Mouse (Mus musculus) kidney, adult 9 months (tissue): ENCODE results near the gene Rfc5.
A peak's percentile ranks its signal among the peaks of the same experiment; 100 is the strongest.
"Not testable (repeated sequence)": the region's sequence is repeated elsewhere in the genome, so short reads cannot be mapped to it uniquely, and the experiment has no call there.

Experiments
- DNase-seq: peaks from one replicate; pipeline ENCODE4 v3.0.0; 2022

Gene Rfc5

DNA sequence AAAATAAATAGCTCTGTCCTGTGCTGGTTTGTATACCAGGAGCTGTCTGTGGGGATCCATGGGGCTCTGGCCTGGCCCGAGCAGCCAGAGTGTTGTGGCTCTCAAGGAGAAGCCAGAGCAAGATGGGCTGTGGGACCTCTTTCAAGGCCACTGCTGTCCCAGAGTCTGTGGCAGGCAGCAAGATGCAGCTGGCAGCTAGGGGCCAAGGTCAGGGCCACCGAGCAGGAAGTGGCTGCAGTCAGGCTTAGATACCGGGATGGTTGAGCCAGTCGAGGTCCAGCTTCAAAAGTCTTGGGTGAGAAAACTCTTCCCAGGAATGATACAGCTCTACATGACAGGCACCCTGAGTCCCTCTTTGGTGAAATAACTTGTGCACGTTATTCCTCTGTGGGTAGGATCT is 41.8 kb downstream of the Rfc5 start:
- DNase-seq: no peak

DNA sequence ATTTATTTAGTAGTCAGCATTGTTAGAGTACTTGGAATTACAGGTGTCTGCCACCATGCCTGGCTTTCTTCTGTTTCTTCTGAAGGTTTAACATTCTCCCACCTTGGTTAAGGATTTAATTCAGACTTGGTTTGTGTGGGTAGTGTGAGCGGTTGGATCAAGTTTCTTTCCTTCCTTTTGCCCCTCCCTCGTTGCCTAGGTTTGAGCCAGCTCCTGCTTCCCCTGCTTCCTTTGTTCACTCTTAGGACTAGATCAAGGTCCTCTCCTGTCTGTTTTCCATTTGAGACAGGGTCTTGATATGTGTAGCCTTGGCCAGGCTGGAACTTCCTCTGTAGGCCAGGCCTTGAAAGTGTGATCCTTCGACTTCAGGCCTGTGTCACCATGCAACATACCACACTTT is 42.6 kb downstream of the Rfc5 start:
- no peak for DNase-seq

DNA sequence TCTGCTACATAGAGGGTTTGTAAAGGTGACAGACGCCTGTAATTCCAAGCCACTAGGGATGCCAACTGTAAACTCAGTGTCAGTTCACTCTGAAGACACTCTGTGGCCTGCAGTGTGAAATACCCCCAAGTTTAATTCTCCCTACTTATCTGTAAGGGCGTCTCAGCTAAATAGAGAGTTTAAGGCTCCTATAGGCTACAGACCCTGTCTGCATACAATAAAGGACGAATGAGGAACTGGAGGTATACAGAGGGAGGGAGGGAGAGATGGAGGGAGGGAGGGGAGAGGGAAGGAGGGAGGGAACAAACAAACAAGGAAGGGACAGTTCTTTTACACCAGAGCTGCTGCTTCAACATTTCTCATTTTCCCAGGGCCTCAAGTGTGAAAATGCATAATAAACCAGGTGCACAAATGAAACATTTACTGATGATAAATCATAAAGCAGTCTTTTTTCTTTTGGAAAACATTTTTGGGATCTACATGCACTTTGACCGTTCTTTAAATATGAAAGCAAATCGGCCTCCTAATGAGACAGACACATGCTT is 43.3 kb downstream of the Rfc5 start:
- DNase-seq: no peak

DNA sequence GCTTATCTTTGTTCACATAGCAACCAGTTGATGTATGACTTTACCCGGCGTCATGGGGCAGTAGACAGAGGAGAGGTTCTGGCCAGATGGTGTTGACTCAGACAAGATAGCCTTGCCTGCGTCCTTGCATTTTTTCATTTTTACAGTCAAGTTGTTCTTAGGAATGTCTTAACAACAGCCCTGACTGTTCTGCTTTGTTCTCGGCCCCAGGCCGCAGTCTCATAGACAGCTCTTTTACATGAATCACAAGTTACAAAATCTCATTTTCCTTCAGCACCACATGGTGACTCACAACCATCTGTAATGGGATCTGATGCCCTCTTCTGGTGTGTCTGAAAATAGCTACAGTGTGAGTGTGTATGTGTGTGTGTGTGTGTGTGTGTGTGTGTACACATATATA is 44.4 kb downstream of the Rfc5 start:
- not testable (repeated sequence) for DNase-seq

DNA sequence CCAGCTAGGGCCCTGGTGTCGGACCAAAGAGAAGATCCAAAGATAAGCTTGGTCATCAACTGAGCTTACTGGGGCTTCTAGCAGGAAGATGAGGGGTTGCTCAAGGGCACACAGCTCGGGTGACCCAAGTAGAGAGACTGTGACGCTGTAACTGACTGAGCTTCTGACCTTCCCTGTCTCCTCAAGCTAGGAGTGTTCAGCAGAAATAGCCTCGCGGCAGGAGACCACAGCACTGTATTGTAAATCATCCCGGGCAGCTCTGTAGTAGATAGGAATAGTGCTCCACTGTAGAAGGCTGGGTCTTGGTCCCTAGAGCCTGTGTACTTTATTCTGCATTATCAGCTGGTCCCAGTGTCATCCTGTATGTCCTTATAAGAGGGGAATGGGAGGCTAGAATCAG is 47.0 kb downstream of the Rfc5 start:
- no peak for DNase-seq

DNA sequence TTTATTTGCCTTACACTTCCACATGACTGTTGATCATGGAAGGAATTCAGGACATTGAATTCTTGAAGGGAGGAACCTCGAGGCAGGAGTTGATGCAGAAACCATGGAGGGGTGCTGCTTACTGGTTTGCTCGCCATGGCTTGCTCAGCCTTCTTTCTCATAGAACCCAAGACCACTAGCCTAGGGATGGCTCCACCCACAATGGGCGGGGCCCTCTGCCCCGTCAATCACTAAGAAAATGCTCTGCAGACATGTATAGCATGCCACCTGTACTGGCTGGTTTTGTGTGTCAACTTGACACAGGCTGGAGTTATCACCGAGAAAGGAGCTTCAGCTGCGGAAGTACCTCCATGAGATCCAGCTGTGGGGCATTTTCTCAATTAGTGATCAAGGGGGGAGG is 48.8 kb downstream of the Rfc5 start:
- no peak for DNase-seq

DNA sequence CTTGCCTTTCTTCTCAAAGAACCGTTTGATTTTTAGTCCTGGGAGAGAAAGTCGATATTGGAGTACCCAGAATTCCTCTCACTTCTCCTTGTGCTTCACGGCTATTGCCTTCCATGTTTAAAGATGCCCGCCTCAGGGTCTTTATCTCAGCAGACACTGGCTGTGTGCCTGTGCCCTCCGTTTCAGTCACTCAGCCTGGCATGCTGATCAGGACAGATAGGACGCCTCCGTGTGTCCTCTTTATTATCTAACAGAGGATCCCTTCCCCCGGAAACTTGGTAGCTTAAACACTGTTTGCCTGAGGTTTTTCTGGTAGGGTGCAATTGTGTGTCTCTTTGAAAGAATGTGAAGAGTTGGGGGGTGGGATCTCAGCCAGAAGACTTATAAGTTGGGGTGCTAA is 50.3 kb downstream of the Rfc5 start:
- no peak for DNase-seq

DNA sequence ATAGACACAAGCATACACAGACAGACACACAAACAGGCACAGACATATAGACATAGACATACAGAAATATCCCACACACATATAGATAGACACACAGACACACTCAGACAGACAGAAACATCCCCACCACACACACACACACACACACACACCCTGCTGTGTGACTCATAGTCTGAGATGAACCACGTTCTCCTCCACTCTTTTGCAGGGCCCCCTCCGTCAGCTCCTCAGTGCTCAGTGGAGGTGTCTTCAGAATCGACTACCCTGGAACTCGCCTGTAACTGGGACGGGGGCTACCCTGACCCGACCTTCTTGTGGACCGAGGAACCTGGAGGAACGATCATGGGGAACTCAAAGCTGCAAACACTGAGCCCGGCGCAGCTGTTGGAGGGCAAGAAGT is 50.8 kb downstream of the Rfc5 start:
- no peak for DNase-seq

DNA sequence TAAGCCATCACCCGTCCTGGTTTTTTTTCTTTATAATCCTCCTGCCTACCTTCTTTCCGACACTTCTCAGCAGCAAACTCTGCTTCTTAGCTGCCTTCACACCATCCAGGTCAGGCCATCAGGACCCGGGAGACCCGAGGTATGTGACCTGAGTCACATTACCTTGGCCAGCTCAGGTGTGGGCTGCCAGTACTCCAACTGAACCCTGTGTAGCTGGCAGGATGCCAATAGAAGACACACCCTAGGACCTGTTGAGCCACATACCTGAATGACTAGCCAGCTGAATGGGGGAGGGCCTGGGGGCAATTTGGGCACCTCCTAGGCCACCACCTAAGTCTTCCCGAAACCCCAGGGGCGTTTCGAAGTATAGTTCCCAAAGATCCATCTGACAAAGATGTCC is 58.4 kb downstream of the Rfc5 start:
- DNase-seq: peak; percentile 28
